Comparison of ENCODE assay signal across 28 mouse cellular contexts in genomic region chr11:67067741-67068140, GRCm38 (mm10). TPM values are rescaled to one million over a fixed set of nuclear protein-coding genes. Genes with fewer than 3 reads are reported as not detected.
DNase-seq lines count a peak whose midpoint lies in the region; ATAC-seq and TF ChIP-seq lines count a peak whose summit lies in the region.
"Had no signal": no experiment of that assay in that cellular context is flagged by ENCODE, and none has a peak within 500 bp of the region (broad histone marks: within the 10 kb centered on the region; RNA-seq: fewer than 3 reads in every experiment).

No protein-coding gene starts in this region.

- TF ChIP-seq RAD21 in CH12.LX (IDR thresholded peaks at IDR 0.05; ENCODE audit: low read depth, low read length) = no peak

- H3K79me2 ChIP-seq in CH12.LX (replicated peaks; ENCODE audit: control insufficient read depth, extremely low read depth, insufficient read depth, poor library complexity, severe bottlenecking) = no peaks in the 10 kb centered on the region
- no peaks in the 10 kb centered on the region for H3K79me2 ChIP-seq in myocyte (ENCODE audit: control insufficient read depth, insufficient read depth)

- H3K27me3 ChIP-seq in intestine, embryonic 16.5 days (replicated peaks; ENCODE audit: control insufficient read depth, insufficient read depth, low read length) = no peaks in the 10 kb centered on the region
- no peaks in the 10 kb centered on the region for H3K27me3 ChIP-seq in intestine, embryonic 15.5 days (replicated peaks)
- no peaks in the 10 kb centered on the region for H3K27me3 ChIP-seq in lung, embryonic 15.5 days
- H3K27me3 ChIP-seq in CH12.LX (replicated peaks) = peaks cover 3% of the 10 kb centered on the region
- no peaks in the 10 kb centered on the region for H3K27me3 ChIP-seq in myocyte (ENCODE audit: control insufficient read depth, insufficient read depth, insufficient read length)
- no peaks in the 10 kb centered on the region for H3K27me3 ChIP-seq in midbrain, postnatal 0 days (ENCODE audit: insufficient read depth, low read length)
- H3K27me3 ChIP-seq: embryonic facial prominence, embryonic 13.5 days; embryonic facial prominence, embryonic 15.5 days; forebrain, embryonic 12.5 days; Patski had no signal

- 82% methylated on average over 3 of the region's 3 CpGs for WGBS in intestine, embryonic 16.5 days
- 69% methylated on average over 3 of the region's 3 CpGs for WGBS in intestine, embryonic 15.5 days
- 61% methylated on average over 3 of the region's 3 CpGs for whole genome bisulfite sequencing in lung, embryonic 15.5 days
- 92% methylated on average over 3 of the region's 3 CpGs for WGBS in midbrain, postnatal 0 days

- no peak for TF ChIP-seq CTCF in CH12.LX (conservative IDR thresholded peaks at IDR 0.05 in 1 of 2, IDR thresholded peaks at IDR 0.05 in 1 of 2; ENCODE audit: low read depth in 2 of 2, low read length in 2 of 2)
- TF ChIP-seq CTCF in midbrain, postnatal 0 days (IDR thresholded peaks at IDR 0.05) = no peak

- dilution Hi-C loops in CH12.LX (cut with MboI; ENCODE audit: extremely low pct_ligation_motif_present, extremely low pct_unique_long_range_greater_than_20kb, low sequenced_read_pairs) = no loop called here

- peaks cover 15% of the 10 kb centered on the region for H3K36me3 ChIP-seq in intestine, embryonic 16.5 days (ENCODE audit: control insufficient read depth, insufficient read depth, low read length)
- peaks cover 21% of the 10 kb centered on the region; the same call in 1 of the 2 replicates for H3K36me3 ChIP-seq in intestine, embryonic 15.5 days
- H3K36me3 ChIP-seq in lung, embryonic 15.5 days = peaks cover 30% of the 10 kb centered on the region
- peaks cover 29 to 55% of the 10 kb centered on the region in 2 experiments for H3K36me3 ChIP-seq in CH12.LX (replicated peaks in 1 of 2; ENCODE audit: control insufficient read depth in 1 of 2, insufficient read depth in 1 of 2, low read length in 1 of 2)
- peaks cover 29% of the 10 kb centered on the region for H3K36me3 ChIP-seq in myocyte (ENCODE audit: control insufficient read depth, insufficient read depth)
- peaks cover 28% of the 10 kb centered on the region for H3K36me3 ChIP-seq in midbrain, postnatal 0 days (ENCODE audit: insufficient read depth, low read length)

- no peak for TF ChIP-seq EP300 in CH12.LX (IDR thresholded peaks at IDR 0.05; ENCODE audit: low read length)

- no peak overlapping the region for H3K9ac ChIP-seq in intestine, embryonic 16.5 days (ENCODE audit: low read depth, low read length)
- H3K9ac ChIP-seq in intestine, embryonic 15.5 days = no peak overlapping the region
- no peak overlapping the region for H3K9ac ChIP-seq in lung, embryonic 15.5 days
- H3K9ac ChIP-seq in CH12.LX (ENCODE audit: insufficient read depth, low read depth) = no peak overlapping the region
- H3K9ac ChIP-seq in midbrain, postnatal 0 days (replicated peaks; ENCODE audit: low read length, poor library complexity, severe bottlenecking) = no peak overlapping the region
- H3K9ac ChIP-seq: embryonic facial prominence, embryonic 13.5 days; embryonic facial prominence, embryonic 15.5 days; forebrain, embryonic 12.5 days had no signal

- no peak overlapping the region for H3K4me2 ChIP-seq in intestine, embryonic 16.5 days (ENCODE audit: low read depth, low read length)
- H3K4me2 ChIP-seq in intestine, embryonic 15.5 days (replicated peaks) = no peak overlapping the region
- H3K4me2 ChIP-seq in lung, embryonic 15.5 days = no peak overlapping the region
- H3K4me2 ChIP-seq in CH12.LX (ENCODE audit: insufficient read depth, low read depth, poor library complexity, severe bottlenecking) = no peak overlapping the region
- no peak overlapping the region for H3K4me2 ChIP-seq in myocyte (ENCODE audit: low read depth)
- H3K4me2 ChIP-seq in midbrain, postnatal 0 days (ENCODE audit: low read depth, low read length, poor library complexity, severe bottlenecking) = no peak overlapping the region
- H3K4me2 ChIP-seq: embryonic facial prominence, embryonic 13.5 days; embryonic facial prominence, embryonic 15.5 days; forebrain, embryonic 12.5 days had no signal

- no peaks in the 10 kb centered on the region for H3K9me3 ChIP-seq in intestine, embryonic 16.5 days (ENCODE audit: control insufficient read depth, low read length)
- no peaks in the 10 kb centered on the region for H3K9me3 ChIP-seq in intestine, embryonic 15.5 days
- no peaks in the 10 kb centered on the region for H3K9me3 ChIP-seq in lung, embryonic 15.5 days
- H3K9me3 ChIP-seq in CH12.LX (replicated peaks; ENCODE audit: low read length) = no peaks in the 10 kb centered on the region
- H3K9me3 ChIP-seq in midbrain, postnatal 0 days (ENCODE audit: low read length) = no peaks in the 10 kb centered on the region
- H3K9me3 ChIP-seq: embryonic facial prominence, embryonic 13.5 days; embryonic facial prominence, embryonic 15.5 days; forebrain, embryonic 10.5 days; forebrain, embryonic 12.5 days had no signal

- no peaks in the 10 kb centered on the region for H3K4me1 ChIP-seq in intestine, embryonic 16.5 days (ENCODE audit: control insufficient read depth, insufficient read depth, low read length)
- H3K4me1 ChIP-seq in intestine, embryonic 15.5 days (replicated peaks) = no peaks in the 10 kb centered on the region
- H3K4me1 ChIP-seq in lung, embryonic 15.5 days = no peaks in the 10 kb centered on the region
- peaks cover 0 to 2% of the 10 kb centered on the region in 2 experiments; a peak in 2 of 4 replicates for H3K4me1 ChIP-seq in CH12.LX (ENCODE audit: control insufficient read depth in 1 of 2, insufficient read depth in 2 of 2)
- H3K4me1 ChIP-seq in midbrain, postnatal 0 days (ENCODE audit: insufficient read depth, low read length) = no peaks in the 10 kb centered on the region
- H3K4me1 ChIP-seq: embryonic facial prominence, embryonic 13.5 days; embryonic facial prominence, embryonic 15.5 days; forebrain, embryonic 12.5 days had no signal

- ATAC-seq in intestine, embryonic 16.5 days = no peak
- no peak for ATAC-seq in intestine, embryonic 15.5 days
- ATAC-seq in lung, embryonic 15.5 days (ENCODE audit: borderline replicate concordance, extremely low read depth, low FRiP score, low TSS enrichment) = no peak
- no peak for ATAC-seq in midbrain, postnatal 0 days (ENCODE audit: low FRiP score)
- ATAC-seq: activated CD4-positive, CD25-positive, alpha-beta regulatory T cell, adult 4 months; CD4-positive, CD25-positive, alpha-beta regulatory T cell, adult 4 months; forebrain, embryonic 14.5 days; forebrain, embryonic 16.5 days; Patski had no signal

- no peak overlapping the region for H3K4me3 ChIP-seq in intestine, embryonic 16.5 days (ENCODE audit: low read length)
- H3K4me3 ChIP-seq in intestine, embryonic 15.5 days (replicated peaks) = no peak overlapping the region
- H3K4me3 ChIP-seq in lung, embryonic 15.5 days = no peak overlapping the region
- H3K4me3 ChIP-seq in CH12.LX (replicated peaks in 1 of 3; ENCODE audit: low read depth in 2 of 3, low read length in 2 of 3, poor library complexity in 1 of 3) (no peak overlapping the region), myocyte (no peak overlapping the region)
- H3K4me3 ChIP-seq in midbrain, postnatal 0 days (ENCODE audit: low read depth, low read length) = no peak overlapping the region
- H3K4me3 ChIP-seq: embryonic facial prominence, embryonic 13.5 days; embryonic facial prominence, embryonic 15.5 days; erythroblast, embryonic 14.5 days; forebrain, embryonic 10.5 days; forebrain, embryonic 12.5 days had no signal

- no peak for DNase-seq in lung, postnatal 25 days (ENCODE audit: low spot score)
- DNase-seq in CH12.LX (ENCODE audit: extremely low read depth) = no peak
- DNase-seq in midbrain, postnatal 0 days (ENCODE audit: low spot score) = no peak
- DNase-seq: adrenal gland, adult 8-10 months; adrenal gland, postnatal 14 days; adrenal gland, postnatal 36 days; B cell, adult 2 months; cerebellum, adult 11-12 months; cerebellum, adult 8-10 months; cerebellum, adult 9-11 months; cerebellum, postnatal 14 days; cerebellum, postnatal 36 days; embryo, embryonic 11 days had no signal

- H3K27ac ChIP-seq in intestine, embryonic 16.5 days (ENCODE audit: low read length) = peak overlapping the region; percentile 48; the same call in 1 of the 2 replicates
- no peak overlapping the region for H3K27ac ChIP-seq in intestine, embryonic 15.5 days
- H3K27ac ChIP-seq in lung, embryonic 15.5 days = 0 out of 2 replicates have a peak overlapping the region, but pooled peaks have one; percentile 20
- no peak overlapping the region for H3K27ac ChIP-seq in CH12.LX (ENCODE audit: insufficient read depth, low read depth)
- no peak overlapping the region for H3K27ac ChIP-seq in midbrain, postnatal 0 days (ENCODE audit: low read depth, low read length)
- H3K27ac ChIP-seq: embryonic facial prominence, embryonic 13.5 days; embryonic facial prominence, embryonic 15.5 days; forebrain, embryonic 10.5 days; forebrain, embryonic 12.5 days had no signal

- TF ChIP-seq POLR2A in CH12.LX (IDR thresholded peaks at IDR 0.05; ENCODE audit: low read depth, low read length) (no peak), myocyte (IDR thresholded peaks at IDR 0.05; ENCODE audit: insufficient read length, low read depth) (no peak)

- in situ Hi-C loops in CH12.LX (cut with MboI; ENCODE audit: low pct_ligation_motif_present, low pct_unique_long_range_greater_than_20kb, low sequenced_read_pairs) = no loop called here

- H3ac ChIP-seq in myocyte (ENCODE audit: control insufficient read depth, insufficient read length) = no peak overlapping the region

RNA-seq across cellular contexts. Expression of gene Myh3, which starts 10.4 kb away (rescaled TPM):
- 0.50 and 1.1 TPM in 2 replicates for polyA plus RNA-seq in intestine, embryonic 16.5 days (2015; fragmentation: Nextera tagmentation; extraction: Ambion mirVana)
- polyA plus RNA-seq in intestine, embryonic 15.5 days (2015; fragmentation: Nextera tagmentation; extraction: Ambion mirVana) = 0.48 and 1.2 TPM in 2 replicates
- 0.59 and 1.9 TPM in 2 replicates for polyA plus RNA-seq in lung, embryonic 15.5 days (2015; fragmentation: Nextera tagmentation; extraction: Ambion mirVana)
- total RNA-seq in CH12.LX (2012; rRNA removed) (0.55 and 0.64 TPM in 2 replicates), CH12.LX (2014; rRNA removed) (0.08 and 0.12 TPM in 2 replicates)
- polyA plus RNA-seq in CH12.LX (2012; ENCODE audit: insufficient read length, low read depth) (0.26 and 0.29 TPM in 2 replicates), myocyte (2012; fragmentation: generic; extraction: Trizol) (876 TPM)
- 0.24 and 1.2 TPM in 2 replicates for total RNA-seq in midbrain, postnatal 0 days (2014; rRNA removed)
- polyA plus RNA-seq in midbrain, postnatal 0 days (2015; fragmentation: Nextera tagmentation; extraction: Ambion mirVana) = 0.13 and 0.25 TPM in 2 replicates
- total RNA-seq: common myeloid progenitor, adult 5-6 weeks had no signal
- polyA plus RNA-seq: erythroblast, embryonic 14.5 days had no signal

RNA-seq across cellular contexts. Expression of gene Sco1, which starts 15.3 kb away (rescaled TPM):
- 17.7 and 18.6 TPM in 2 replicates for polyA plus RNA-seq in intestine, embryonic 16.5 days (2015; fragmentation: Nextera tagmentation; extraction: Ambion mirVana)
- polyA plus RNA-seq in intestine, embryonic 15.5 days (2015; fragmentation: Nextera tagmentation; extraction: Ambion mirVana) = 19.5 and 20.7 TPM in 2 replicates
- polyA plus RNA-seq in lung, embryonic 15.5 days (2015; fragmentation: Nextera tagmentation; extraction: Ambion mirVana) = 17.2 TPM in 2 replicates
- 20.4 and 23.0 TPM in 2 replicates for total RNA-seq in CH12.LX (2012; rRNA removed)
- total RNA-seq in CH12.LX (2014; rRNA removed) = 32.7 and 35.9 TPM in 2 replicates
- polyA plus RNA-seq in CH12.LX (2012; ENCODE audit: insufficient read length, low read depth) = 15.4 and 18.7 TPM in 2 replicates
- polyA plus RNA-seq in myocyte (2012; fragmentation: generic; extraction: Trizol) = 14.7 TPM
- 11.2 and 12.4 TPM in 2 replicates for total RNA-seq in midbrain, postnatal 0 days (2014; rRNA removed)
- polyA plus RNA-seq in midbrain, postnatal 0 days (2015; fragmentation: Nextera tagmentation; extraction: Ambion mirVana) = 13.2 and 14.7 TPM in 2 replicates

RNA-seq across cellular contexts. Expression of gene Adprm, which starts 15.3 kb away (rescaled TPM):
- 20.8 and 22.1 TPM in 2 replicates for polyA plus RNA-seq in intestine, embryonic 16.5 days (2015; fragmentation: Nextera tagmentation; extraction: Ambion mirVana)
- 20.8 and 24.2 TPM in 2 replicates for polyA plus RNA-seq in intestine, embryonic 15.5 days (2015; fragmentation: Nextera tagmentation; extraction: Ambion mirVana)
- polyA plus RNA-seq in lung, embryonic 15.5 days (2015; fragmentation: Nextera tagmentation; extraction: Ambion mirVana) = 25.7 and 28.5 TPM in 2 replicates
- 31.2 and 36.4 TPM in 2 replicates for total RNA-seq in CH12.LX (2012; rRNA removed)
- total RNA-seq in CH12.LX (2014; rRNA removed) = 51.0 and 53.8 TPM in 2 replicates
- 43.4 and 56.7 TPM in 2 replicates for polyA plus RNA-seq in CH12.LX (2012; ENCODE audit: insufficient read length, low read depth)
- 13.1 TPM for polyA plus RNA-seq in myocyte (2012; fragmentation: generic; extraction: Trizol)
- 23.7 and 28.6 TPM in 2 replicates for total RNA-seq in midbrain, postnatal 0 days (2014; rRNA removed)
- polyA plus RNA-seq in midbrain, postnatal 0 days (2015; fragmentation: Nextera tagmentation; extraction: Ambion mirVana) = 25.9 and 28.1 TPM in 2 replicates

RNA-seq across cellular contexts. Expression of gene Tmem220, which starts 42.8 kb away (rescaled TPM):
- polyA plus RNA-seq in intestine, embryonic 16.5 days (2015; fragmentation: Nextera tagmentation; extraction: Ambion mirVana) = 3.4 and 4.6 TPM in 2 replicates
- 2.7 and 3.0 TPM in 2 replicates for polyA plus RNA-seq in intestine, embryonic 15.5 days (2015; fragmentation: Nextera tagmentation; extraction: Ambion mirVana)
- 1.8 and 2.2 TPM in 2 replicates for polyA plus RNA-seq in lung, embryonic 15.5 days (2015; fragmentation: Nextera tagmentation; extraction: Ambion mirVana)
- 0.08 and 0.30 TPM in 2 replicates for total RNA-seq in CH12.LX (2012; rRNA removed)
- total RNA-seq in CH12.LX (2014; rRNA removed) = 0.34 and 0.36 TPM in 2 replicates
- 1.5 and 1.6 TPM in 2 replicates for polyA plus RNA-seq in CH12.LX (2012; ENCODE audit: insufficient read length, low read depth)
- polyA plus RNA-seq in myocyte (2012; fragmentation: generic; extraction: Trizol) = 0.70 TPM
- total RNA-seq in midbrain, postnatal 0 days (2014; rRNA removed) = 0.11 and 0.28 TPM in 2 replicates
- 0.50 and 0.93 TPM in 2 replicates for polyA plus RNA-seq in midbrain, postnatal 0 days (2015; fragmentation: Nextera tagmentation; extraction: Ambion mirVana)
- polyA plus RNA-seq: erythroblast, embryonic 14.5 days had no signal

Comparison
In these comparisons a context has a peak if more than half of its experiments do, and no peak if none do; other contexts are left out.
1. H3K27ac ChIP-seq: peak in intestine, embryonic 16.5 days (single experiment) and lung, embryonic 15.5 days (single experiment); none in intestine, embryonic 15.5 days (single experiment), CH12.LX (single experiment) and midbrain, postnatal 0 days (single experiment).
2. RNA of gene Myh3, which starts 10.4 kb away (polyA plus RNA-seq): 876 TPM in myocyte (single experiment); 0.48 to 1.2 TPM in intestine, embryonic 15.5 days, 0.59 to 1.9 TPM in lung, embryonic 15.5 days, 0.50 to 1.1 TPM in intestine, embryonic 16.5 days, 0.26 to 0.29 TPM in CH12.LX and 0.13 to 0.25 TPM in midbrain, postnatal 0 days; every median in the first group is over 100 times any median in the second.